Mouse (Mus musculus) olfactory bulb, adult 2 months (tissue): ENCODE measurements around the gene Otulinl.

ENCODE experiments used
- CTCF ChIP-seq: fragments of 200-500 bp; IDR thresholded peaks from 2 replicates; pipeline ENCODE4 v1.5.1; 2012; ENCODE audit warnings: low read depth, mild to moderate bottlenecking, low read length, moderate library complexity; ENCODE audit not compliant: insufficient read depth
- POLR2A ChIP-seq: fragments of 200-500 bp; IDR thresholded peaks from 2 replicates; pipeline ENCODE4 v1.6.1; 2012; ENCODE audit warnings: mild to moderate bottlenecking, low read depth, low read length, moderate library complexity; ENCODE audit not compliant: insufficient read depth

- TF ChIP-seq CTCF = no peak
- TF ChIP-seq POLR2A = no peak
Observed at GRCm38 (mm10) chr15:27697632-27698031, 16.3 kb upstream of the Otulinl start.
